ENCODE assay signal across 16 mouse cellular contexts in genomic region chr4:56411024-56411636, GRCm38 (mm10).
DNase-seq lines count a peak whose midpoint lies in the region; ATAC-seq and TF ChIP-seq lines count a peak whose summit lies in the region.
"Had no signal": no experiment of that assay in that cellular context is flagged by ENCODE, and none has a peak within 500 bp of the region (broad histone marks: within the 10 kb centered on the region; RNA-seq: fewer than 3 reads in every experiment).

No protein-coding gene starts in this region.

- 35% methylated on average over 1 of the region's 1 CpGs for WGBS in hindbrain, embryonic 13.5 days
- whole genome bisulfite sequencing in hindbrain, embryonic 11.5 days: 54% methylated on average over 1 of the region's 1 CpGs
- 26% methylated on average over 1 of the region's 1 CpGs for WGBS in hindbrain, postnatal 0 days
- WGBS in kidney, embryonic 14.5 days: 14% methylated on average over 1 of the region's 1 CpGs

- no peak overlapping the region for H3ac ChIP-seq in C2C12 (ENCODE audit: control insufficient read depth, insufficient read length, low read depth)

- H3K4me1 ChIP-seq in hindbrain, embryonic 13.5 days (replicated peaks): 0 out of 2 replicates have a peak, but pooled peaks cover 5% of the 10 kb centered on the region
- no peaks in the 10 kb centered on the region for H3K4me1 ChIP-seq in hindbrain, embryonic 11.5 days (replicated peaks; ENCODE audit: control insufficient read depth, insufficient read depth, low read length)
- H3K4me1 ChIP-seq in hindbrain, postnatal 0 days (ENCODE audit: insufficient read depth, low read length): no peaks in the 10 kb centered on the region
- no peaks in the 10 kb centered on the region for H3K4me1 ChIP-seq in kidney, embryonic 14.5 days (ENCODE audit: control insufficient read depth, insufficient read depth, low read length)
- H3K4me1 ChIP-seq: kidney, embryonic 15.5 days had no signal

- no peak for TF ChIP-seq POLR2A in brain, embryonic 14.5 days (IDR thresholded peaks at IDR 0.05; ENCODE audit: borderline replicate concordance, extremely low read depth, insufficient read depth, insufficient read length, poor library complexity, severe bottlenecking)

- no peak overlapping the region for H3K9ac ChIP-seq in hindbrain, embryonic 13.5 days
- H3K9ac ChIP-seq in hindbrain, embryonic 11.5 days (ENCODE audit: low read depth, low read length): no peak overlapping the region
- H3K9ac ChIP-seq in hindbrain, postnatal 0 days (replicated peaks; ENCODE audit: low read length): no peak overlapping the region
- H3K9ac ChIP-seq in kidney, embryonic 14.5 days (ENCODE audit: low read depth, low read length): no peak overlapping the region
- H3K9ac ChIP-seq: kidney, embryonic 15.5 days had no signal

- no peaks in the 10 kb centered on the region for H3K79me3 ChIP-seq in C2C12 (ENCODE audit: low read depth)

- peak; percentile 79 for ATAC-seq in hindbrain, embryonic 13.5 days (ENCODE audit: low FRiP score)
- no peak for ATAC-seq in hindbrain, embryonic 11.5 days (ENCODE audit: low FRiP score)
- ATAC-seq in hindbrain, postnatal 0 days: no peak
- ATAC-seq in kidney, embryonic 14.5 days (ENCODE audit: low FRiP score, low TSS enrichment): no peak
- ATAC-seq: midbrain, embryonic 16.5 days had no signal

- H3K9me3 ChIP-seq in hindbrain, embryonic 13.5 days: no peaks in the 10 kb centered on the region
- no peaks in the 10 kb centered on the region for H3K9me3 ChIP-seq in hindbrain, embryonic 11.5 days (ENCODE audit: control insufficient read depth, low read length)
- no peaks in the 10 kb centered on the region for H3K9me3 ChIP-seq in hindbrain, postnatal 0 days (ENCODE audit: low read length)
- no peaks in the 10 kb centered on the region for H3K9me3 ChIP-seq in kidney, embryonic 14.5 days (ENCODE audit: control insufficient read depth, low read length)
- H3K9me3 ChIP-seq: kidney, embryonic 15.5 days had no signal

- H3K27ac ChIP-seq in hindbrain, embryonic 13.5 days: no peak overlapping the region
- H3K27ac ChIP-seq in hindbrain, embryonic 11.5 days (ENCODE audit: low read depth, low read length): no peak overlapping the region
- no peak overlapping the region for H3K27ac ChIP-seq in hindbrain, postnatal 0 days
- no peak overlapping the region for H3K27ac ChIP-seq in kidney, embryonic 14.5 days (ENCODE audit: low read depth, low read length)
- H3K27ac ChIP-seq: kidney, embryonic 15.5 days; left cerebral cortex, adult 2 months had no signal

- H3K4me2 ChIP-seq in hindbrain, embryonic 13.5 days: no peak overlapping the region
- no peak overlapping the region for H3K4me2 ChIP-seq in hindbrain, embryonic 11.5 days (replicated peaks; ENCODE audit: low read depth, low read length)
- no peak overlapping the region for H3K4me2 ChIP-seq in hindbrain, postnatal 0 days (ENCODE audit: low read depth, low read length)
- no peak overlapping the region for H3K4me2 ChIP-seq in kidney, embryonic 14.5 days (replicated peaks; ENCODE audit: low read depth, low read length)
- H3K4me2 ChIP-seq: kidney, embryonic 15.5 days; liver, embryonic 11.5 days had no signal

- no peaks in the 10 kb centered on the region for H3K79me2 ChIP-seq in C2C12 (ENCODE audit: control insufficient read depth, insufficient read depth)

- TF ChIP-seq CTCF in C2C12 (IDR thresholded peaks at IDR 0.05; ENCODE audit: control insufficient read depth, insufficient read depth, insufficient read length): no peak
- no peak for TF ChIP-seq CTCF in brain, embryonic 14.5 days (IDR thresholded peaks at IDR 0.05; ENCODE audit: borderline replicate concordance, extremely low read depth, insufficient read depth, insufficient read length)
- TF ChIP-seq CTCF in hindbrain, postnatal 0 days (IDR thresholded peaks at IDR 0.05; ENCODE audit: low read depth): no peak

- H3K36me3 ChIP-seq in hindbrain, embryonic 13.5 days: no peaks in the 10 kb centered on the region
- no peaks in the 10 kb centered on the region for H3K36me3 ChIP-seq in hindbrain, embryonic 11.5 days (ENCODE audit: control insufficient read depth, insufficient read depth, low read length)
- H3K36me3 ChIP-seq in C2C12 (ENCODE audit: control insufficient read depth, insufficient read depth): no peaks in the 10 kb centered on the region
- no peaks in the 10 kb centered on the region for H3K36me3 ChIP-seq in hindbrain, postnatal 0 days (ENCODE audit: insufficient read depth, low read length)
- no peaks in the 10 kb centered on the region for H3K36me3 ChIP-seq in kidney, embryonic 14.5 days (ENCODE audit: control insufficient read depth, insufficient read depth, low read length)
- H3K36me3 ChIP-seq: kidney, embryonic 15.5 days had no signal

- H3K27me3 ChIP-seq in hindbrain, embryonic 13.5 days: no peaks in the 10 kb centered on the region
- no peaks in the 10 kb centered on the region for H3K27me3 ChIP-seq in hindbrain, embryonic 11.5 days (ENCODE audit: control insufficient read depth, insufficient read depth, low read length)
- no peaks in the 10 kb centered on the region for H3K27me3 ChIP-seq in C2C12 (ENCODE audit: control insufficient read depth, insufficient read depth, insufficient read length)
- no peaks in the 10 kb centered on the region for H3K27me3 ChIP-seq in hindbrain, postnatal 0 days (ENCODE audit: insufficient read depth, low read length)
- no peaks in the 10 kb centered on the region for H3K27me3 ChIP-seq in kidney, embryonic 14.5 days (ENCODE audit: control insufficient read depth, insufficient read depth, low read length)
- H3K27me3 ChIP-seq: CH12.LX; kidney, embryonic 15.5 days had no signal

- H3K4me3 ChIP-seq in hindbrain, embryonic 13.5 days: no peak overlapping the region
- no peak overlapping the region for H3K4me3 ChIP-seq in hindbrain, embryonic 11.5 days (ENCODE audit: low read depth, low read length)
- H3K4me3 ChIP-seq in C2C12 (ENCODE audit: insufficient read depth, poor library complexity, severe bottlenecking): no peak overlapping the region
- H3K4me3 ChIP-seq in hindbrain, postnatal 0 days (ENCODE audit: low read length): no peak overlapping the region
- H3K4me3 ChIP-seq in kidney, embryonic 14.5 days (ENCODE audit: low read length): no peak overlapping the region
- H3K4me3 ChIP-seq: kidney, embryonic 15.5 days; left cerebral cortex, adult 2 months had no signal

- DNase-seq in hindbrain, embryonic 11.5 days (ENCODE audit: low spot score): no peak
- peak; percentile 94 for DNase-seq in brain, embryonic 14.5 days (ENCODE audit: low read depth)
- DNase-seq in hindbrain, postnatal 0 days (ENCODE audit: low spot score): peak; percentile 43
- DNase-seq in natural killer cell, adult 2 months (ENCODE audit: low spot score in 2 of 2): no peak
- DNase-seq in urinary bladder, adult 2 months (ENCODE audit: low spot score): no peak
- DNase-seq: cerebellum, adult 9-10 months; lung, postnatal 14 days; thymus, postnatal 25 days had no signal

TF ChIP-seq in C2C12, 6 proteins besides CTCF, POLR2A, EP300 and RAD21:
- TF ChIP-seq MYOG (IDR thresholded peaks at IDR 0.05; ENCODE audit: control insufficient read depth, extremely low read depth, insufficient read length): no peak
- no peak for TF ChIP-seq MAX (IDR thresholded peaks at IDR 0.05)
- TF ChIP-seq FOSL1 (IDR thresholded peaks at IDR 0.05; ENCODE audit: insufficient read depth, low read length, poor library complexity, severe bottlenecking): no peak
- TF ChIP-seq MYOD1 (IDR thresholded peaks at IDR 0.05; ENCODE audit: control insufficient read depth, insufficient read length, low read depth): no peak
- TF ChIP-seq USF1 (IDR thresholded peaks at IDR 0.05; ENCODE audit: low read depth): peak; percentile 56
- peak; percentile 18 for TF ChIP-seq CEBPB (IDR thresholded peaks at IDR 0.05; ENCODE audit: low read depth)

Comparison
In these comparisons a context has a peak if more than half of its experiments do, and no peak if none do; other contexts are left out.
1. DNase-seq: peak in brain, embryonic 14.5 days (single experiment) and hindbrain, postnatal 0 days (single experiment); none in hindbrain, embryonic 11.5 days (single experiment), natural killer cell, adult 2 months (0 of 2) and urinary bladder, adult 2 months (single experiment).